Mouse (Mus musculus): ENCODE measurements at regions not wholly inside any gene's neighbourhood (a gene's known extent, or its start where the extent isn't known, plus 50 kb on each side); places are given as distances from the start of the nearest gene placed in this dataset.

- Histone ChIP-seq H3K4me3 (no peak overlapping the region), H3K9ac (replicated peaks) (no peak overlapping the region), H3K4me1 (no peaks in the 10 kb centered on the region), H3K36me3 (no peaks in the 10 kb centered on the region), H3K9me3 (no peaks in the 10 kb centered on the region), H3K4me2 (replicated peaks) (no peak overlapping the region), H3K27ac (replicated peaks) (no peak overlapping the region), H3K27me3 (no peaks in the 10 kb centered on the region)
- 84% methylated on average over 3 of the region's 3 CpGs for WGBS
- ATAC-seq (ENCODE audit: low FRiP score, low read depth): no peak
Observed at GRCm38 (mm10) chr5:42767688-42768087, 465.3 kb upstream of the Cpeb2 start.

- Histone ChIP-seq H3K4me3 (no peak overlapping the region), H3K4me1 (no peaks in the 10 kb centered on the region), H3K4me2 (replicated peaks) (no peak overlapping the region), H3K36me3 (no peaks in the 10 kb centered on the region), H3K27ac (replicated peaks) (no peak overlapping the region), H3K9ac (replicated peaks) (0 out of 2 replicates have a peak overlapping the region, but pooled peaks have one; percentile 11), H3K27me3 (no peaks in the 10 kb centered on the region), H3K9me3 (no peaks in the 10 kb centered on the region)
- 72% methylated on average over 8 of the region's 8 CpGs for WGBS
- no peak for ATAC-seq (ENCODE audit: low FRiP score, low read depth)
Observed at GRCm38 (mm10) chr5:42777120-42777910, 455.7 kb upstream of the Cpeb2 start.

- WGBS: 96% methylated on average over 7 of the region's 7 CpGs
- Histone ChIP-seq H3K27me3 (no peaks in the 10 kb centered on the region), H3K27ac (replicated peaks) (no peak overlapping the region), H3K4me2 (replicated peaks) (no peak overlapping the region), H3K9ac (replicated peaks) (no peak overlapping the region), H3K4me1 (no peaks in the 10 kb centered on the region), H3K36me3 (no peaks in the 10 kb centered on the region), H3K4me3 (no peak overlapping the region), H3K9me3 (no peaks in the 10 kb centered on the region)
- no peak for ATAC-seq (ENCODE audit: low FRiP score, low read depth)
Observed at GRCm38 (mm10) chr5:42805958-42806357, 427.0 kb upstream of the Cpeb2 start.
